ENCODE assay signal across 8 mouse cellular contexts in the genomic region with DNA sequence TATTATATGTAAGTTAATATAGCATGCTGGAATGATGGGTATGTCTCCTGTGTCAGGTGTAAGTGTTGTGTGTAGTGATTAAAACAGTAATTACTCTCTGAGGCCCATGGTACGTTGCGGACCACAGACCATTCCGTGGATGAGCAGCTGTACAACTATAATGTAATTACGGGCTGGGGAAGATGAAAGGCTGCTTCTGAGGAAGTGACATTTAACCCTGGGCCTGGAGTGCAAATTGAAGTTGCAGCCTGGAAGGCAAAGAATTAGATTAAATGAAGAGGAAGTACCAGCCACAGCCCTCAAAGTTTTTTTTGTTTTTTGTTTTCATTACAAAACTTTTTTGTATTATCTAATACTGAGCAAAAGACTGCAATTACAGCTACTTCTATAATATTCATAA. TPM values are rescaled to one million over a fixed set of nuclear protein-coding genes. Genes with fewer than 3 reads are reported as not detected.
A peak's percentile ranks its signal among the peaks of the same experiment; 100 is the strongest.
DNase-seq lines count a peak whose midpoint lies in the region; ATAC-seq and TF ChIP-seq lines count a peak whose summit lies in the region.

No protein-coding gene starts in this region.

- no peak for TF ChIP-seq POLR2A in cerebellum, adult 2 months (IDR thresholded peaks at IDR 0.05; ENCODE audit: borderline replicate concordance, insufficient read depth, low read length)

- H3K9ac ChIP-seq in liver, embryonic 13.5 days = peak overlapping the region; percentile 80

- no peak overlapping the region for H3K27ac ChIP-seq in cerebellum, adult 2 months (ENCODE audit: insufficient read depth, low read length)
- H3K27ac ChIP-seq in forebrain, embryonic 10.5 days = no peak overlapping the region
- no peak overlapping the region for H3K27ac ChIP-seq in liver, embryonic 13.5 days

- no peak for ATAC-seq in liver, embryonic 13.5 days (ENCODE audit: low read depth)

- H3K27me3 ChIP-seq in cerebellum, adult 2 months (ENCODE audit: control insufficient read depth, insufficient read depth, low read length) = no peaks in the 10 kb centered on the region
- no peaks in the 10 kb centered on the region for H3K27me3 ChIP-seq in forebrain, embryonic 10.5 days (ENCODE audit: poor library complexity, severe bottlenecking)
- no peaks in the 10 kb centered on the region for H3K27me3 ChIP-seq in liver, embryonic 13.5 days

- WGBS in cerebellum, adult 2 months = 35% methylated on average over 4 of the region's 4 CpGs
- 53% methylated on average over 4 of the region's 4 CpGs for WGBS in forebrain, embryonic 10.5 days
- WGBS in liver, embryonic 13.5 days (ENCODE audit: insufficient replicate concordance) = 41% methylated on average over 4 of the region's 4 CpGs

- TF ChIP-seq CTCF in cerebellum, adult 2 months (IDR thresholded peaks at IDR 0.05; ENCODE audit: borderline replicate concordance, insufficient read depth, low read depth, low read length) = no peak

- no peaks in the 10 kb centered on the region for H3K9me3 ChIP-seq in forebrain, embryonic 10.5 days
- H3K9me3 ChIP-seq in liver, embryonic 13.5 days (replicated peaks) = no peaks in the 10 kb centered on the region

- no peaks in the 10 kb centered on the region for H3K4me1 ChIP-seq in cerebellum, adult 2 months (ENCODE audit: control insufficient read depth, insufficient read depth, low read length)
- peaks cover 14% of the 10 kb centered on the region for H3K4me1 ChIP-seq in forebrain, embryonic 10.5 days
- peaks cover 11% of the 10 kb centered on the region for H3K4me1 ChIP-seq in liver, embryonic 13.5 days (replicated peaks)

- H3K4me2 ChIP-seq in liver, embryonic 13.5 days = peak overlapping the region; percentile 80

- H3K36me3 ChIP-seq in forebrain, embryonic 10.5 days (replicated peaks) = peaks cover 40% of the 10 kb centered on the region
- peaks cover 29% of the 10 kb centered on the region for H3K36me3 ChIP-seq in liver, embryonic 13.5 days

- peak overlapping the region; percentile 16 for H3K4me3 ChIP-seq in cerebellum, adult 2 months (replicated peaks; ENCODE audit: insufficient read depth, low read depth, low read length)
- H3K4me3 ChIP-seq in forebrain, embryonic 10.5 days = peak overlapping the region; percentile 81
- H3K4me3 ChIP-seq in liver, embryonic 13.5 days (replicated peaks) = peak overlapping the region; percentile 74

- DNase-seq in cerebellum, adult 2 months = no peak
- DNase-seq in cerebellum, adult 11 months = no peak
- DNase-seq in 416B (ENCODE audit: low read depth) = peak; percentile 19
- DNase-seq in forebrain, embryonic 10.5 days (ENCODE audit: extremely low spot score, low spot score) = no peak
- DNase-seq in liver, embryonic 13.5 days = no peak
- no peak for DNase-seq in spleen, postnatal 14 days (ENCODE audit: low spot score in 2 of 2)
- no peak for DNase-seq in layer of hippocampus, adult 9-11 months
- no peak for DNase-seq in ovary, postnatal 36 days (ENCODE audit: low spot score)

RNA-seq across cellular contexts. Expression of gene Ndufaf4, which starts 1.3 kb away (rescaled TPM):
- polyA plus RNA-seq in cerebellum, adult 2 months (2012; rRNA removed) = 17.4 and 19.7 TPM in 2 replicates
- 64.7 and 65.2 TPM in 2 replicates for polyA plus RNA-seq in forebrain, embryonic 10.5 days (2016; fragmentation: Nextera tagmentation; extraction: Ambion mirVana)
- 48.2 and 60.5 TPM in 2 replicates for polyA plus RNA-seq in liver, embryonic 13.5 days (2015; fragmentation: Nextera tagmentation; extraction: Ambion mirVana)

RNA-seq across cellular contexts. Expression of gene Klhl32, which starts 48.2 kb away (rescaled TPM):
- 9.9 and 11.6 TPM in 2 replicates for polyA plus RNA-seq in cerebellum, adult 2 months (2012; rRNA removed)
- polyA plus RNA-seq in forebrain, embryonic 10.5 days (2016; fragmentation: Nextera tagmentation; extraction: Ambion mirVana) = 3.7 and 3.8 TPM in 2 replicates
- polyA plus RNA-seq in liver, embryonic 13.5 days (2015; fragmentation: Nextera tagmentation; extraction: Ambion mirVana) = 0.13 and 0.14 TPM in 2 replicates

Comparison
In these comparisons a context has a peak if more than half of its experiments do, and no peak if none do; other contexts are left out.
1. H3K4me3 ChIP-seq: peak in every context shown above with its lines; median percentile 81 in forebrain, embryonic 10.5 days; 74 in liver, embryonic 13.5 days; 16 in cerebellum, adult 2 months.